Mouse (Mus musculus): ENCODE measurements at regions not wholly inside any gene's neighbourhood (a gene's known extent, or its start where the extent isn't known, plus 50 kb on each side); places are given as distances from the start of the nearest gene placed in this dataset.
A peak's percentile ranks its signal among the peaks of the same experiment; 100 is the strongest.

DNA sequence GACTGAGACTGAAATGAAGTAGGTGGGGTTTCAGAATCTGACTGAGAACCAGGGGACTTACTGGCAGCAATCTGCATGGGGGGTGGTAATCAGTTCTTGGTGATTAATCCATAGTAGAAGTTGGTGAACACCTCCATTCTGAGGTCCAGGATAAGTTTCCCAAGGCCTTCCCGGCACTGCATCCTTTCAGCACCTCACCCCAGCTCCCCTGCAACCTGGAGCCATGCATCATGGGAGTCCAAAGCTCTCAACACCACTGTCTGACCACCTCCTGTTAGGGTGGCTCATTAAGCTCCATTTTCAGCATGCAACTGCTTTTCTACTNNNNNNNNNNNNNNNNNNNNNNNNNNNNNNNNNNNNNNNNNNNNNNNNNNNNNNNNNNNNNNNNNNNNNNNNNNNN is 157.0 kb downstream of the Cyp26b1 start:
- ATAC-seq (ENCODE audit: low TSS enrichment) = no peak

DNA sequence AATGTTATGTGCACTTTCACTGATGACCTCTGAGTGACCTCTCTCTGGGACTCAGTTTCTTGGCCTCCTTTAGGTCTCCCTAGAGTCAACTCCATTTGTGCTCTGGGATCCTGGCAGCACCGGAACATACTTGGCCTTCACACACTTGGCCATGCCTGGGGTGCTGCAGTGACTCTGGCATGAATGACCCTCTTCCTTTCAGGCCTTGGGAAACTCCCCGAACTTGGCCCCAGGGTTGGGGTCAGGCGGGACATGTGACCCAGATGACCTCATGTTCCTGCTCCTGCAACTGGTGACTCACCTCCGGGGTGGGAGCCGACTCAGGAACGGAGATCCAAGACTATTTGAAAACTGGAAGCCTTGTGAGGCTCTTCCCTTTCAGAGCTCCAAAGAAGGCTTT is 159.2 kb downstream of the Cyp26b1 start:
- no peak for ATAC-seq (ENCODE audit: low TSS enrichment)

DNA sequence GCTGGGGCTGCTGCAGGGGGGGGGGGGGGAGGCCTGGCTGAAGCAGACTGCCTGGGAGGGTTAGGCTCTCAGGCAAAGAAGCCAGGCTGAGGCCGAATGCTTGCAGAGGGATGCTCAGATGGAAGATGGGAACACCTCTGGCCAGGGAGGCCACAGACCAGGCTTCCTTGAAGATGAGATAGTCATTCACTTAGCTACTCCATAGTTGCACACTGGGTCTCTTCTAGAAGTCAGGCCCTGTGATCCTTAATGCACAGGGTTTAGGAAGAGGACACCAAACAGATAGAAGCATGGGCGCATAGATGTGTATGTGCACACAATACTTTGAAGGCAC is 162.1 kb downstream of the Cyp26b1 start:
- no peak for ATAC-seq (ENCODE audit: low TSS enrichment)

DNA sequence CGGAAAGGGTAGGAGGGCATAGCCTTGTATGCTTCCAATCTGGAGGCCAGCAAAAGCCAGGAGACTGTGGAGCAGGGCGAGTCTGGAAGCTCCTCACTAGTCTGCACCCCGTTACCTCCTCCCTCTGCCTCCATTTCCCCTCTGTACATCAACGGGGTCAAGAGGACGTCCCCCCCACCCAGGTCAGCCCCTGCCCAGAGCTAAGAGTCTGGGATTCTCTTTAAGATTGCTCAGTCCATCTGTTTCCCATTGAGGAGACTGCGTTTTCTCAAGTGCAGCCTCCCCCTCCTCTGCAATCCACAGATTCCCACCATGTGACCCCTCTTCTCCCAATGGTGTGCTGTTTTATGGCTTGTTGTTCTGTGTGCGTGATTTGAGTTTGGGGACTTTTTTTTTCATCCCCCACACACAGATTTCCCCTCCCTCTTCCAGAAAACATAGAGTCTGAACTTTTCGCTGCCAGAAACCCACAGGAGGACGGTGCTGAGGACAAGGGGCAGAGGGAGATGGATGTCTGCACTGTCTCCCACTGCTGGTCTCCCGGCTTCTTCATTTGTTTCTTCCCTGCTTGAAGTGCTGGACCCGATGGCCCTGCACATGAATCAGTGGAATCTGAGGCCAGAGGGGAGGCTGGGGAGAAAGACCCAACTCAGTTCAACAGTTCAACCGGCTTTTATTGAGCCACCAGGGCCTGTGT is 162.6 kb downstream of the Cyp26b1 start:
- no peak for ATAC-seq (ENCODE audit: low TSS enrichment)

DNA sequence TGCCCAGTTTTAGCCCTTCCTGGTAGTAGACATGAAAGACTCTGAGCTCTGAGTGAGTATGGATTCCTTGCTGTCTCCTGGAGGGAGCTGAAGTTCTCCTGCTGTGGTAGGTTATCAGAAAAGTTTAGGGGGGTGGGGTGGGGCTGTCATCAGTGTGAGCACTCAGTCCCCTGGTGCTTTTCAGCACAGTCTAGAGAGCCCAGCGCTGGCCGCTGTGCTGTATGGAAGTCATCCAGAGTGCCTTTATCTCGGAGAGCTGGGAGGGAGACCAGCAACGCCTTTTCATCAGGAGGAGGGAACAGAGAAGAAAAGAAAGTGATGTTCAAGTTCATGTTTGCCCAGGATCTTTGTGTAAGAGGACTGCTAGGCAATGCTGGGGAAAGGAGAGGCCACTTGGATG is 163.6 kb downstream of the Cyp26b1 start:
- no peak for ATAC-seq (ENCODE audit: low TSS enrichment)

DNA sequence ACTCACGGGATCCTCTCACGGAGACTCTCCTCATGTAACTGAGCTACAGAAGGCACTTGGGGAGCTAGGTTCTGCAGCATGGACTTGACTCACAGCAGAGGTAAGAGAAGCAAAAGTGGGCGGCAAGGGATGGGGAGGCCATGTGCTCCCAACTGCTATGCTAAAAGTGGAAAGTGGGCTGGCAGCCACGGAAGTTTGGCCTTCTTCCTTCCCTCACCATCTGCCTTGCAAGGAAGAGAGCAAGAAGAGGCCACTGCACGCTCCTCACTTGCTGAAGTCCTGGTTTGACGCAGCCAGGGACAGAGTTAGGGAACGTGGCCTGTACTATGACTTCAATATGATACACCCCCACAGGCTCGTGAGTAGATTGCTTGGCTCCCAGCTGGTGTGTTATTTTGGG is 164.5 kb downstream of the Cyp26b1 start:
- ATAC-seq (ENCODE audit: low TSS enrichment) = peak; percentile 88

DNA sequence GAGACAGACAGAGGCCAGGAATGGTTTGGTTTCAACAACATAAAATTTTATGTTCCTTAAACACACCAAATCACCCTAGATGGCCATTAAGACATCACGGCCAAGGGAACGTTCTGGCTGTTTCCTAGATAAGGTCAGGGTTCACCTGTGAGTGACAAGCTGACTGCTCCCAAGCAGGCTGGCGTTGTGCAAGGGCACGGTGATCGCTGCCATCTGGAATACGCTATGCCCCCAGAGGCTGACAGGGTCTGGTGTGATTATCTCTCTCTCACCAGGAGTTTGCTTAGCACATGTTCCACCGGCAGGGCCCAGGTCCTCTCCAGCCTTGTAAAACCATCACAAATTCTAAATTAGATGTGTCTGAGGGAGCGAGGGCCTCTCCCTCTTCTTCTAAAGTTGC is 167.0 kb downstream of the Cyp26b1 start:
- no peak for ATAC-seq (ENCODE audit: low TSS enrichment)

DNA sequence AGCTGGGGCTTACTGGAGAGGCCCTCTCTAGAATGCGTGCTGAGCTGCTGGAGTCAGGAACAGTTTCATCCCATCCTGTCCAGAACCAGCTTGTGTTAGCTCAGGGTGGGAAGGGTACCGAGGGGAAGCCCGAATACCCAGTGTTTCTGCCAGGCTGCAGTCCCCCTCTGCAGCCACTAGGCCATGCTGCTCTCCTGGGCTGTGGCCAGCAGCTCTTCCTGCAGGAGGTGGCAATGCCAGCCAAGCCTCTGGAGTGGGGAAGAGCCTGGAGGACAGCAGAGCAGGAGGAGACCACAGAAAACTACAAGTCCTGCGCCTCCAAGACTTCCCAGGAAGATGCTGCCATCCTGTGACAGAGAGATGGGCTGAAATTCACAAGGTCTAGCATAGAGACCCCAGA is 167.9 kb downstream of the Cyp26b1 start:
- ATAC-seq (ENCODE audit: low TSS enrichment) = peak; percentile 58

DNA sequence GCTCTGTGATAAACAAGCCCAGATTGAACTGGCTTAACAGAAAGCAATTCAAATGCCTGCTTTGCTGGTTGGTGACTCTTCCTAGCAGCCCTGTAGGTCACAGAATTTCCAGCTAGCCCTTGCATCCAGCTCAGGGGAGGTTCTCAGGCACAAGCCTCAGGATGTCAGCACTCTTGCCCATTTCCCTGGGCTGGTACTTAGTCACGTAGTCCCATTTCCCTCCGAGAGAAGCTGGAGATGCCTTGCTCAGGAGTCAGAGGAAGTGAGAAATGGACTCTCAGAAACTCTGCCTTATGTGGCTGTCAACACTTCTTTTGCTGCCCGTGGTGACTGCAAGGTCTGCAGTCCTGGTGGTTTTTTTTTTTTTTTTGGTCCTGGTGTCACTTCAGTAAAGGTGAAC is 170.8 kb downstream of the Cyp26b1 start:
- ATAC-seq (ENCODE audit: low TSS enrichment) = no peak

DNA sequence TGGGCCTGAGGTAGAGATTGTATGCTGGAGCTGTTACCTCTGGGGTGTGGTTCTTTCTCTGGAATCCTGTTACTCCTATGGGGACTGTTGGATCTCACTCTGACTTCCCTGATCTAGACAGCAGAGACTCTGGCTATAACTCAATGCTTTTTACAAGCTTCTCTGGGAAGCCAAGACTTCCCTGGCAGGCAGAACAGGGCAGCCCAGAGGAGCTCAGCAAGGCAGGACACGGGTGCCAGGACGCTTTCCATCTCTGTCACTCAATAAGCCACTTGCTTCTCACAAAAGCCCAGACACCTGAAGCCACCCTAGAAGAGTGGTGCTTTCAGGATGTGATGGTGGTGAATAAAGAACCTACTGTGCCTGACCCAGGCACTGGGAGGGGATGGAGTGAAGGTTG is 174.0 kb downstream of the Cyp26b1 start:
- no peak for ATAC-seq (ENCODE audit: low TSS enrichment)

DNA sequence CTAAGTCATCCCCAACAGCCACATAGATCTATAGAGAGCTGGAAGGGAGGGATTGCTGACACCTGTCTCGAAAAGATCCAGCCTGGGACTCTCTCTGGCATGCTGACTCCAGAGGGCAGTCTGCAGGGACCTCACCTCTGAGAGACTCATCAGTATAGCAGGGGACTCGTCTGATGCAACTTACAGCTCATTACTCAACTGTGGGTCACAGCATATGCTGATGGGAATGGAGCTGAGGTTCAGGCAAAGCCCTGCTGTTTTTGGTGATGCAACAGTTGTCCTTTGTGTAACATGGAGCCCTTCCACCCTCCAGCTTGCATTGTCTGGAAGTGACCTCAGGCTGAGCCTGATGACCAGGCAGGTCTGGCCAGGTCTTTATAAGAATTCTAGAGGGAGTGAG is 174.4 kb downstream of the Cyp26b1 start:
- no peak for ATAC-seq (ENCODE audit: low TSS enrichment)

DNA sequence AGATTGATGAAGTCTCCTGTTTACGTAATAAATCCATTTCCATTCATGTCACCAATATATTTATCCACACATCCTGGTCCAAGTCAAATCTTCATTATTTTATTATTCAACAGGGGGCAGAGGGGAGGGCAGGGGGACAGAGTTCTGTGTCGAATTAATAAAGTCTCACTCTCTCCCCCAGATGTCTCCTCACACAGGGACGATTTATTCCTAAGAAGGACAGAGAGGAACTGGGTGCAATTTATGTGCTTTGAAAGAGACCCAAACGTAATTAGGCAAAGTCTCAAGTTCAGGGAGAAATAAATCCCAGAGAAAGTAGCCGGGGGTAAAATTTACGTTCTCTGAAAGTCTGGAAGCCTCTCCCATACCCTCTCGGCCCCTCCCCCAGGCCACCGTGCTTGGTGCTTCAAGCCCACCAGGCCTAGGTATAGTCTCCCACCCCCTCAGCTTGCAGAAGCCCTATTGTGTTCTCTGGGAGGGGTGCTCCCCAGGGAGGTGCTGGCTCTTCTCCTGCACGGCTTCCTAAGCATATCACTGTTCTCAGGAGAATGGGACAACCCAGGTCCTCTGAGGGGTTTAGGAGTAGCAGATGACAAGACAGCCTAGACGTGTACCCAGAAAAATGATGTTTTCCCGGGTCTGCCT is 176.6 kb downstream of the Cyp26b1 start:
- no peak for ATAC-seq (ENCODE audit: low TSS enrichment)

DNA sequence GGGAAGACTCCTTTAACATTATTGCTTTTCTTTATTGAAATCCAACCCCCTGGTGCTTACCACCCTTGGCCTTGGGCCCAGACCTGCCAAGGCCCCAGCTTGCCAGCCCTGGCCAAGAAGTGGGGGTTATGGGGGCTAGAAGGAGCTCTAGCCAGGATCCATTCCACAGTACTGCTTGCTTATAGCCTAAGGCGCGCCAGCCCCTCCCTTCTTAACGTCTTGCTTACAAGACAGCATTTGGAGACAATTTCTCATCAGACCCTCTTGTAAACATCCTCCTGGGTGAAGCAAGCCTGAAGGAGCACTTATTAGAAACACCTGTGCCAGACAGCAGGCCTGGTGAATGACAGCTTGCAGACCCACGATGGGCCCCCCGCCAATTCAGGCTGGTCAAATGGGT is 179.3 kb downstream of the Cyp26b1 start:
- ATAC-seq (ENCODE audit: low TSS enrichment) = no peak

DNA sequence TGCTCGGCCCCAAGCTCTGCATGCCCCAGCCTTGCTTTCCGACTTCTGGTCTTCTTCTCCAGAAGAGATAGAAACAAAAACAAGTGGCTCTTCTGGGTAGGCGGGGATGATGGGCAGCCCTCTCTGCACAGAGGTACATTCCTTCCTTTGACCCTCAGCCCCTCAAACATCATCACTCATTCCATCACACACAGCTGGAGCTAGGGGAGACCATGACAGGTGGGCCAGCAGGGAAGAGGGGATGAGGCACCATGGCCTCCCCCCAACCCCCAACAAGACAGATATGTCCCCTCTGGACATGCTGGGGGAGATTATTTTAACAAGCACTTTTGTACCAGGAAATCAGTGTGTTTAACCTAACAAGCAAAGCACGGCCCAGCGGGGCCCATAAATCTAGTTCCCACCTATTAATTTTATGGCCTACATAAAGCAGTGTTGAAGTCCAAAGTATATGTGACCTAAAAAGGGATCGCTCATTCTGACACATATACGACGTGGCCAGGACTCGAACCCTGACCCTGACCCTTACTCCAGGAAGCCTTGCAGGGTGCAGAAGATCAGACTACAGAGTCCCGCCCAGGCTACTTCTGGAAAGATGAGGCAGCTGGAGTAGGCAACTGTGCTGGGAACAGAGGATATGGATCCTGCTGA is 183.7 kb downstream of the Cyp26b1 start:
- no peak for ATAC-seq (ENCODE audit: low TSS enrichment)

DNA sequence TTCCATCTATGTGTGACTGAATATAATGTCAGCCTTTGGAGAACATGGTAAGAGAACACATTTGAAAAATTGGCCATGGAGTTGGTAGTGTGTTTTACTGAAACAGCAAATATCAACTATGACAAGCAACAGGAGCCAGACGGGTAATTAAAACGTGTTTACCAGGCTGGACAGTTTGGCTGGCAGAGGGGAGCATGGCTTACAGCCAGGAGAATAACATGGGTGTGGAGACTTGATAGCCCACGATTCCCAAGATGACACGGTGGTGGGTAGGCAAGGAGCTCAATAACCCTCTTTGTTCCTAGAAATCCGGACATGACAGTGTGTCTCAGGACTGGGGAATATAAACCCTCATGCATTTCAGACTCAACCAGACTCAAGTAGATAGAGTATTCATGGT is 185.2 kb downstream of the Cyp26b1 start:
- ATAC-seq (ENCODE audit: low TSS enrichment) = no peak

DNA sequence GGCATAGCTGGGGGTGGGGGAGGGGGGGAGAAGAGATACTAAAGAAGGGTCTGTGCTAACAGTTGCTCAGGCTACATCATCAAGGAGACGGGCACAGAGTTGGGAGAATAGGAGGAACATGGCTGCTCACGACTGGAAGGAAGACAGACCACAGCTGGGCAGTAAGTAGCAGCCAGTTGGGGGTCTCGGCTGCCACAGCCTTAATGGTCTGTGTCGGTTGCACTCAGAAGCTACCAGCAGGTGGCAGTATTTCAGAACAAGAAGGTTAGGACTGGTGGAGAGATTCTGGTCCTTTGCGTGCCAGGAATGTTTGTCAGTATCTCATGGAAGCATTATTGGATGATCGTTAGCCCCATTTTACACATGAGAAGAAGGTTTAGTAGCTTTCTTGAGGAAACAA is 185.9 kb downstream of the Cyp26b1 start:
- no peak; the same call in 1 of the 2 replicates for ATAC-seq (ENCODE audit: low TSS enrichment)

DNA sequence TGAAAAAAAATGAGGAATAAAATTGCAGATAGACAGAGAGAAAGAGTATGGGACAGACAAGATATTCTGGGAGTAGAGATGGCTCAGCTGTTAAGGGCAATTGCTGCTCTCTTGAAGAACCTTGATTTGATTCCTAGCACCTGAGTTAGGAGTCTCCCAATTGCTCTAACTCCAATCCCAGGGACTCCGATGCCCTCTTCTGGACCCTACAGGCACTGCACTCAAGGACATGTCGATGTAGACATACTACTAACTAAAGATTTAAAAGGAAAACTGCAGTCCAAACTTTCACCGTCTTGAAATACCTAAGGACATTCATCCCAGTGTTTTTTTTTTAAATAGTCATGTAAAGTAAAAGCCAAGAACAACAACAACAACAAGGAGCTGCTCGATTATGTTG is 189.0 kb downstream of the Cyp26b1 start:
- no peak for ATAC-seq (ENCODE audit: low TSS enrichment)

DNA sequence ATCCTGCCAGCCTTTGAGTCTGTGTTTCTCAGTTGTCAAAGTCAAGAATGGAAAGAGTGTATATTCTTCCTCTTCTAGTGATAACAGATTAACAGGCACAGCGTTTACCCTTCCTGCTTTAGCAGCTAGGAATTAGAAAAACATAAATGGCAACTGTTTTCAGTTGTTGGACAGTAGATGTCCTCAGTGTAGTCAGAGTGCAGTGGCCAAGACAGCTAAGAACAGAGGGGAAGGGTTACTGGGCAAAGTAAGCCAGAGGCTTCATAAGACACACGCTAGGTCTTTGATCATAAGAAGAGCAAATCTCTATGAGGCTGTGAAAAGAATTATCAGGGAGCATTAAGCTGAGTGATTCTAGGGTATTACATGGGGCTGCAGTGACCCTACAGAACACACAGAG is 191.3 kb downstream of the Cyp26b1 start:
- no peak for ATAC-seq (ENCODE audit: low TSS enrichment)

DNA sequence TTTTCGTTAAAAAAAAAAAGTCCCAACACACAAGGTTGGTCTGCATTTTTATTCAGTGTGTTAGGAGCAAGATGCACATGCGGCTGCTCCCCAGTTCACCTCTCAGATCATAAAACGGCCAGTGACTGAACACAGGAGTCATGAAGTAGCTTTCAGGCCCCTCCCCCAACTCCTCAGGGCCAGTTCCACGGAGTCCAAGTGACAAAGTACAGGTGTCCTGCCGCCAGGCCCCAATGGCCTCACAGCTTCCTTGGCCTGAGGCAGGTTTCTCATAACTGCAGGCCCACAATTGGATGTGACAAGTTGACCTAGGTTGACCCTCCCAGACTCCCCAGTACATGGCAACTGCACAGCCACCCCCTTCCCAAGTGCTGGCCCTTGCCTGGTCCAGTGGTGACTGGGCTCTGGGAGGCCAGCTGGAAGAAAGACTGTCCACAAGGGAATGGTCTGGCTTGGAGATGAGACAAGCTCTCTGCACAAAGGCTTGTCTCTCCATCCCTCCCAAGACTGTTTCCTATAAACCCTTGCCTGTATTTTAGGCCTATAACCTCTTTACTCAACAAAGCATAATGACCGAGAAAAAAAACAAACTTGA is 199.1 kb downstream of the Cyp26b1 start:
- no peak for ATAC-seq (ENCODE audit: low TSS enrichment)

DNA sequence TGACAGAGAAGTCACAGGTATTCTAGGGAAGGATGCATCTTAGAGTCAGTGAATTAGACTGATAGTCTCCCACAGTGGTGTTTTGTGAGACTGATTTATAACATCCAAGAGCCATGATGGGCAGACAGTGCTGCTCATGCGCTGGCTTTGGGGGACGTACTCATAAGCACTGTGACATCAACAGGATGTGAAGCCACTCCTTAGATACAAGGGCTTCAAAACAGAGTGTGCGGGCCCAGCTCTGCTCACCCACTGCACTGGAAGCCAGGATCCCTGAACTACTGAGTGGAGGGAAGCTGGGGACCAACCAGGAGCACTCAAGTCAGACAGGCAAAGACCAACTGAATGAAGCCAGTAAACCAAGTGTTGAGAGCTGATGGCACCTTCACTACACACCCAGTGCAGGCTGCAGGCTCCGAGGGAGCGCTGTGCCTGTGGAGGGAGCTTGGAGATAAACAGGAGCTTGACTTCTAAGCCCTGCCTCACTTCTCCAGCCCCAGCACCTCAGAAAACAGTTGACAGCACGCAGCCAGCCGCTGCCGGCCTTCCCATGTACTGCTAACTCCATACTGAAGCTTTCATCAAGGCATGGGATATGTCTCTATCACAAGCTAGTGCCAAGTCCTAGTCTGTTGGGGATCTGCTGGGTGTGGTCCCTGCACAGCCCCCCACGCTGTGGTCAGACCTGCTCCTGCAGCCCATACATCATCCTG is 200.0 kb downstream of the Cyp26b1 start:
- no peak for ATAC-seq (ENCODE audit: low TSS enrichment)

DNA sequence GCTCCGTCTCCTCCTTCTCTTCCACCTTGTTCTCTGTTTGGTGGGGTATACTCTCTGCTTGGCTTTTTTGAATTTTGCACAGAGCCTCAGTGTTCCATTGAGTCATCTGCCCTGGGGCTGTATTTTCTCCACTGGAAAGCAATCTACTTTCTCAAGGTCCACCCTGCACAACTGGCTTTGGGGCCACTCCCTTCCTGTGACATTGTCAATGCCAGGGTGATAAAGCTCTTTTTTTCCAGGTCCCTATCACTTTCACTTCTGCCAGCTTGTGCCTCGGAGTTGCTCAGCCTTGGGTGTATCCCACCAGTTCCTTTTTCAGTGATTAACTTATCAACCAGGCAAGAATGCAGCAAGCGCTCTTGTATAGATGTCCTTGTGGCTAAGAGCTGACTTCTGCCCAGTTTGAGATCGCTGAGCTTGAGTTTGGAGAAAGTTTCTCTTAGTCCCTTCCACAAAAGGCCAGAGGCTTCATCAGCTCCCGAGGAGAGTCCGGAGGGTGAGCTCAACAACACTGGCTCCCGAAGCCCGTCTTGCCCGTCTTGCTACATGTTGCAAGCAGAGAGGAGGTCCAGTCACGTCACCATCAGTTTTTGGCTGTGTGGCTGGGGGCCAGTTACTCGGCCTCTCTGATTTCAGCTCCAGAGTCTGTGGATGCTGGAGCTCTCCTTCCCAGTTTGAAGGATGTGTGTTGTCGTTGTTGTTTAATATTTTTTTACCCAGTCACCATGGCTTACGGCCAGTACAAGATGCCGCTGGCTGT is 200.8 kb downstream of the Cyp26b1 start:
- ATAC-seq (ENCODE audit: low TSS enrichment) = no peak

DNA sequence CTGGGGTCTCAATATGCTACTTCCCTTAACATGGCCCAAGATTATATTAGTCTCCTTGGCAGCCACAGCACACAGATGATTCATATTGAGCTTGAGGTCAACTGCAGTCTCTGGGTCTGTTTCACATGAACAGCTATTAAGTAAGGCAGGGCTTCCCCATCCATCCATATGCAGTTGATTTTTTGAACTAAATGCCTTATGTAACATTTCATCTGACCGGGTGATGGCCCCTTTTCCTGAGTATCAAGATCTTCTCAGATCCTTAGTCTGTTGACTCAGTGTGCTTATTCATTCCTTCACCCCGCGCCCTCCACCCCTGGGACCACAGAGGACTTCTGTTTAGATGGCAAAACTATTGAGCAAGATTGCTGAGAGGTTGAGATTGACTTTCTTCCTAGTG is 202.7 kb downstream of the Cyp26b1 start:
- ATAC-seq (ENCODE audit: low TSS enrichment) = no peak
